Mouse (Mus musculus) CH12.LX (cell line): ENCODE measurements around the gene Ahnak. TPM values are rescaled to one million over a fixed set of nuclear protein-coding genes. Genes with fewer than 3 reads are reported as not detected.

ENCODE experiments used
- DNase-seq: peaks from one replicate; pipeline ENCODE4 v3.0.0-alpha.2; 2013; ENCODE audit errors: extremely low read depth
- H3K27ac ChIP-seq: 2 replicates; pipeline ENCODE4 v1.5.1; 2012; ENCODE audit warnings: low read depth, mild to moderate bottlenecking, control low read depth, moderate library complexity; ENCODE audit not compliant: insufficient read depth
- H3K27me3 ChIP-seq: replicated peaks from 2 replicates; pipeline ENCODE3; 2012; ENCODE audit warnings: inconsistent platforms
- H3K36me3 ChIP-seq, 2 experiments: replicated peaks in 1 of 2; 2 replicates each; pipeline versions ENCODE3 to v1.6.1; 2012; ENCODE audit warnings: inconsistent platforms in 1 of 2, low read length in 1 of 2, mild to moderate bottlenecking in 1 of 2, mixed read lengths in 1 of 2, moderate library complexity in 1 of 2; ENCODE audit not compliant: control insufficient read depth in 1 of 2, insufficient read depth in 1 of 2
- H3K4me1 ChIP-seq, 2 experiments: 2 replicates each; pipeline ENCODE4 v1.6.1; 2012; ENCODE audit warnings: inconsistent platforms in 1 of 2, moderate library complexity in 1 of 2; ENCODE audit not compliant: insufficient read depth in 2 of 2, control insufficient read depth in 1 of 2
- H3K4me2 ChIP-seq: 2 replicates; pipeline ENCODE4 v1.6.1; 2012; ENCODE audit warnings: low read depth, mild to moderate bottlenecking, control low read depth; ENCODE audit not compliant: poor library complexity, insufficient read depth, severe bottlenecking
- H3K4me3 ChIP-seq, 3 experiments: fragments of 150-350 bp in 1 of 3; sonication (generic) in 1 of 3; replicated peaks in 1 of 3; 2 replicates each; pipeline versions ENCODE3 to v1.5.1; 2011 to 2012; ENCODE audit warnings: low read depth in 2 of 3, low read length in 2 of 3, mild to moderate bottlenecking in 2 of 3, moderate library complexity in 2 of 3, control low read depth in 1 of 3, improper control_type of control experiment in 1 of 3, inconsistent platforms in 1 of 3, mixed read lengths in 1 of 3; ENCODE audit not compliant: poor library complexity in 1 of 3
- H3K79me2 ChIP-seq: replicated peaks from 2 replicates; pipeline ENCODE4 v1.6.1; 2012; ENCODE audit warnings: mild to moderate bottlenecking, moderate library complexity; ENCODE audit not compliant: control insufficient read depth, poor library complexity, insufficient read depth, severe bottlenecking; ENCODE audit errors: extremely low read depth
- H3K9ac ChIP-seq: 2 replicates; pipeline ENCODE4 v1.6.1; 2012; ENCODE audit warnings: low read depth, mild to moderate bottlenecking, control low read depth, moderate library complexity; ENCODE audit not compliant: insufficient read depth
- H3K9me3 ChIP-seq: replicated peaks from 2 replicates; pipeline ENCODE3; 2012; ENCODE audit warnings: low read length, inconsistent platforms, mixed read lengths
- BHLHE40 ChIP-seq: IDR thresholded peaks from 2 replicates; pipeline ENCODE4 v1.6.1; 2011; ENCODE audit warnings: mild to moderate bottlenecking, low read depth, low read length, improper control_type of control experiment
- CHD1 ChIP-seq: IDR thresholded peaks from 2 replicates; pipeline ENCODE4 v1.6.1; 2012; ENCODE audit warnings: low read depth, low read length, improper control_type of control experiment, inconsistent platforms
- CTCF ChIP-seq, 2 experiments: IDR thresholded peaks in 1 of 2; conservative IDR thresholded peaks in 1 of 2; 2 replicates each; pipeline ENCODE4 v1.5.1; 2011 to 2012; ENCODE audit warnings: low read depth in 2 of 2, low read length in 2 of 2, improper control_type of control experiment in 1 of 2, inconsistent platforms in 1 of 2, mild to moderate bottlenecking in 1 of 2, moderate library complexity in 1 of 2
- E2F4 ChIP-seq: IDR thresholded peaks from 2 replicates; pipeline ENCODE4 v1.6.1; 2011; ENCODE audit warnings: low read depth, low read length, improper control_type of control experiment; ENCODE audit not compliant: insufficient replicate concordance
- EP300 ChIP-seq: IDR thresholded peaks from 2 replicates; pipeline ENCODE4 v1.6.1; 2011; ENCODE audit warnings: low read length, improper control_type of control experiment
- ETS1 ChIP-seq: conservative IDR thresholded peaks from 2 replicates; pipeline ENCODE4 v1.6.1; 2012; ENCODE audit warnings: low read depth, mild to moderate bottlenecking, inconsistent platforms, low read length, improper control_type of control experiment, moderate library complexity
- HCFC1 ChIP-seq: IDR thresholded peaks from 2 replicates; pipeline ENCODE4 v1.6.1; 2012; ENCODE audit warnings: low read depth, mild to moderate bottlenecking, inconsistent platforms, low read length, improper control_type of control experiment
- IRF4 ChIP-seq: IDR thresholded peaks from 2 replicates; pipeline ENCODE4 v1.6.1; 2014; ENCODE audit warnings: low read depth, mild to moderate bottlenecking, inconsistent platforms, low read length, improper control_type of control experiment
- JUND ChIP-seq: conservative IDR thresholded peaks from 2 replicates; pipeline ENCODE4 v1.6.1; 2011; ENCODE audit warnings: low read depth, low read length, improper control_type of control experiment
- KAT2A ChIP-seq: IDR thresholded peaks from 2 replicates; pipeline ENCODE4 v1.6.1; 2012; ENCODE audit warnings: low read length, improper control_type of control experiment, inconsistent platforms; ENCODE audit not compliant: insufficient replicate concordance
- MAFK ChIP-seq: IDR thresholded peaks from 2 replicates; pipeline ENCODE4 v1.6.1; 2011; ENCODE audit warnings: low read length, improper control_type of control experiment; ENCODE audit not compliant: insufficient replicate concordance
- MAX ChIP-seq: IDR thresholded peaks from 2 replicates; pipeline ENCODE4 v1.6.1; 2011; ENCODE audit warnings: low read length, improper control_type of control experiment
- MAZ ChIP-seq: IDR thresholded peaks from 2 replicates; pipeline ENCODE4 v1.6.1; 2012; ENCODE audit warnings: low read depth, mild to moderate bottlenecking, inconsistent platforms, low read length, improper control_type of control experiment, moderate library complexity
- MEF2A ChIP-seq: IDR thresholded peaks from 2 replicates; pipeline ENCODE4 v1.6.1; 2014; ENCODE audit warnings: low read depth, mild to moderate bottlenecking, inconsistent platforms, low read length, improper control_type of control experiment, borderline replicate concordance
- MYC ChIP-seq: IDR thresholded peaks from 2 replicates; pipeline ENCODE4 v1.6.1; 2011; ENCODE audit warnings: low read depth, mild to moderate bottlenecking, improper control_type of control experiment, low read length
- NRF1 ChIP-seq: IDR thresholded peaks from 2 replicates; pipeline ENCODE4 v1.6.1; 2014; ENCODE audit warnings: low read depth, mild to moderate bottlenecking, inconsistent platforms, low read length, improper control_type of control experiment, moderate library complexity
- PAX5 ChIP-seq: IDR thresholded peaks from 2 replicates; pipeline ENCODE4 v1.6.1; 2012; ENCODE audit warnings: low read length, inconsistent platforms, mixed read lengths
- POLR2A ChIP-seq: IDR thresholded peaks from 2 replicates; pipeline ENCODE4 v1.6.1; 2011; ENCODE audit warnings: low read depth, mild to moderate bottlenecking, improper control_type of control experiment, low read length
- POLR2AphosphoS2 ChIP-seq: IDR thresholded peaks from 2 replicates; pipeline ENCODE4 v1.6.1; 2011; ENCODE audit warnings: low read depth, low read length, improper control_type of control experiment
- RAD21 ChIP-seq: IDR thresholded peaks from 2 replicates; pipeline ENCODE4 v1.6.1; 2011; ENCODE audit warnings: low read depth, mild to moderate bottlenecking, low read length, improper control_type of control experiment, moderate library complexity
- RCOR1 ChIP-seq: conservative IDR thresholded peaks from 2 replicates; pipeline ENCODE4 v1.6.1; 2012; ENCODE audit warnings: low read depth, mild to moderate bottlenecking, inconsistent platforms, low read length, improper control_type of control experiment
- SIN3A ChIP-seq: IDR thresholded peaks from 2 replicates; pipeline ENCODE4 v1.6.1; 2012; ENCODE audit warnings: low read length, improper control_type of control experiment, inconsistent platforms
- SMC3 ChIP-seq: IDR thresholded peaks from 2 replicates; pipeline ENCODE4 v1.6.1; 2011; ENCODE audit warnings: low read depth, low read length, improper control_type of control experiment
- TBP ChIP-seq: conservative IDR thresholded peaks from 2 replicates; pipeline ENCODE4 v1.6.1; 2011; ENCODE audit warnings: low read depth, low read length, improper control_type of control experiment
- TCF12 ChIP-seq: IDR thresholded peaks from 2 replicates; pipeline ENCODE4 v1.6.1; 2014; ENCODE audit warnings: low read depth, mild to moderate bottlenecking, inconsistent platforms, low read length, improper control_type of control experiment
- UBTF ChIP-seq: IDR thresholded peaks from 2 replicates; pipeline ENCODE4 v1.6.1; 2012; ENCODE audit warnings: low read depth, mild to moderate bottlenecking, inconsistent platforms, low read length, improper control_type of control experiment, moderate library complexity
- USF1 ChIP-seq: IDR thresholded peaks from 2 replicates; pipeline ENCODE4 v1.6.1; 2014; ENCODE audit warnings: low read depth, mild to moderate bottlenecking, inconsistent platforms, low read length, improper control_type of control experiment
- USF2 ChIP-seq: conservative IDR thresholded peaks from 2 replicates; pipeline ENCODE4 v1.6.1; 2011; ENCODE audit warnings: low read depth, low read length, improper control_type of control experiment
- ZC3H11A ChIP-seq: IDR thresholded peaks from 2 replicates; pipeline ENCODE4 v1.6.1; 2012; ENCODE audit warnings: low read depth, mild to moderate bottlenecking, inconsistent platforms, low read length, improper control_type of control experiment
- ZKSCAN1 ChIP-seq: IDR thresholded peaks from 2 replicates; pipeline ENCODE4 v1.6.1; 2012; ENCODE audit warnings: low read depth, inconsistent platforms, low read length, improper control_type of control experiment, borderline replicate concordance
- ZMIZ1 ChIP-seq: IDR thresholded peaks from 2 replicates; pipeline ENCODE4 v1.6.1; 2012; ENCODE audit warnings: low read depth, mild to moderate bottlenecking, inconsistent platforms, low read length, improper control_type of control experiment
- ZNF384 ChIP-seq: IDR thresholded peaks from 2 replicates; pipeline ENCODE4 v1.6.1; 2012; ENCODE audit warnings: low read depth, low read length, improper control_type of control experiment, inconsistent platforms
- dilution Hi-C: fragments of 300-500 bp; cut with MboI; formaldehyde crosslinking; loops from 2 replicates; pipeline ENCODE4 v1.14.3; 2020; ENCODE audit warnings: low sequenced_read_pairs; ENCODE audit not compliant: extremely low pct_unique_long_range_greater_than_20kb, extremely low pct_ligation_motif_present
- in situ Hi-C: fragments of 300-500 bp; cut with MboI; formaldehyde crosslinking; loops from 3 replicates; pipeline ENCODE4 v1.14.3; 2019; ENCODE audit warnings: low sequenced_read_pairs, low pct_ligation_motif_present, low pct_unique_long_range_greater_than_20kb, mixed read lengths
- polyA plus RNA-seq: library from polyadenylated mRNA; unstranded; fragments of >175 nt; gene quantifications from 2 replicates; pipeline ENCODE4 v1.2.1, GENCODE M21; 2012; ENCODE audit warnings: low read depth; ENCODE audit not compliant: insufficient read length
- total RNA-seq, 2 experiments: library from RNA; depleted of rRNA; stranded (reverse); fragments of 300-350 nt in 1 of 2; fragments of >200 nt in 1 of 2; gene quantifications; 2 replicates each; pipeline ENCODE4 v1.2.3; 2012 to 2014

The Ahnak gene
- total and polyA plus RNA-seq, 3 experiments = 1.7 to 21.7 (median 1.8) TPM

DNA sequence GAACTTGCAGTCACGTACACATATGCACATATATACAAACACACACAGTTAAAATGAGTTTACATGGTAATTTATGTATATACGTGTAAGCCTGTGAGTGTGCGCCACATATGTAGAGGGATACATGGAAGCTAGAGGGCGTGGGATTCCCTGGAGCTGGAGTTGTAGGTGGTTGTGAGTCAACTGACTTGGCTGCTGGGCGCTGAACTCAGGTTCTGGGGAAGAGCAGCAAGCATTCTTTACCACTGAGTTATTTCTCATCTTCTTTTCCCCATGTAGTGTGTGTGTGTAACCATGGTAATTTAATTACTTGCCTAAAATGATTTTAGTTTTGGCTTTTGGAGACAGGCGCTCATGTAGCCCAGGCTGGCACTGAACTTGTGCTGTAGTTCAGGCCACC is 7.5 kb downstream of the Ahnak start:
- Histone ChIP-seq H3K36me3 (peaks cover 13 to 19% of the 10 kb centered on the region in 2 experiments), H3K27ac (peak overlapping the region; percentile 88), H3K4me2 (peak overlapping the region; percentile 45), H3K27me3 (no peaks in the 10 kb centered on the region), H3K4me1 (peaks cover 34 to 77% of the 10 kb centered on the region in 2 experiments), H3K9ac (peak overlapping the region; percentile 46; the same call in 1 of the 2 replicates), H3K4me3 (peak overlapping the region in 1 of 3 experiments; percentile 5), H3K79me2 (peaks cover 62% of the 10 kb centered on the region), H3K9me3 (no peaks in the 10 kb centered on the region)
- in situ Hi-C loops = loop anchor here (10.0 kb wide), 1 partner anchor 58 kb away; no protein-coding TSS in a partner anchor
- 0 out of 2 replicates have a peak, but pooled peaks have one; percentile 24 for TF ChIP-seq SIN3A
- TF ChIP-seq BHLHE40 = no peak
- DNase-seq = no peak
- dilution Hi-C loops = no loop called here

DNA sequence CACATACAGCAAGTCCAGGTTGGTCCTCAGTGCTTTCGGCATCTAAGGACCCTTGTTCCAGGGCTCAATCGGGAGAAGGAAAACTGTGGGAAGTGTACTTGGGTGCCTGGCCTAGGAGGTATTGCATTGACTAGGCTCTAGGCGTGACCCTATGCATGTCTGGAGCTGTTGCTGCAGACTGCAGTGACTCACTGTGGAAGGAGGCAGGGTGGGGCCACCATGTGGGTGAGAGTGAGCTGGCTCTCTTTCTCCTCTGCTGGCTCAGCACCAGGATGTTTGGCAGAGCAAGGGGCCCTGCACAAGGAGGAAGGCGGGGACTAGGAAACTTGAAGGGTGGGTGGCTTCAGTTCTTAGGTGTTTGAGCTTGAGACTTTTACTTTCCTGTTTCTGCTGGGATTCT is 8.5 kb downstream of the Ahnak start:
- H3K27ac ChIP-seq = peak overlapping the region; percentile 88
- peak overlapping the region; percentile 46 for H3K9ac ChIP-seq
- peaks cover 62% of the 10 kb centered on the region for H3K79me2 ChIP-seq
- H3K36me3 ChIP-seq = peaks cover 22 to 28% of the 10 kb centered on the region in 2 experiments
- in situ Hi-C loops = loop anchor here (10.0 kb wide), 1 partner anchor 57 kb away; no protein-coding TSS in a partner anchor
- DNase-seq = peak; percentile 80
- H3K4me3 ChIP-seq = peak overlapping the region in 1 of 3 experiments; percentile 15
- dilution Hi-C loops = no loop called here
- peak overlapping the region; percentile 45 for H3K4me2 ChIP-seq
- no peaks in the 10 kb centered on the region for H3K9me3 ChIP-seq
- no peaks in the 10 kb centered on the region for H3K27me3 ChIP-seq
- H3K4me1 ChIP-seq = peaks cover 26 to 67% of the 10 kb centered on the region in 2 experiments
- TF ChIP-seq USF1 (no peak), POLR2A (peak; percentile 53; the same call in 1 of the 2 replicates), IRF4 (peak; percentile 60), POLR2AphosphoS2 (no peak), MAX (peak; percentile 78; the same call in 1 of the 2 replicates), UBTF (no peak), ZNF384 (no peak), RCOR1 (no peak), KAT2A (no peak), EP300 (no peak), MAZ (peak; percentile 88), MEF2A (no peak; the same call in none of the 2 replicates), ZC3H11A (no peak), TBP (no peak), USF2 (no peak), E2F4 (no peak), NRF1 (no peak), TCF12 (peak; percentile 66), ZMIZ1 (0 out of 2 replicates have a peak, but pooled peaks have one; percentile 37), ETS1 (peak; percentile 67), RAD21 (no peak; the same call in 1 of the 2 replicates), PAX5 (no peak), CTCF (conservative IDR thresholded peaks at IDR 0.05 in 1 of 2, IDR thresholded peaks at IDR 0.05 in 1 of 2; ENCODE audit: low read depth in 2 of 2, low read length in 2 of 2) (0 out of 4 replicates have a peak, but pooled peaks of 1 of the 2 experiments have one; percentile 23), CHD1 (no peak), JUND (no peak), ZKSCAN1 (no peak), HCFC1 (no peak; the same call in 1 of the 2 replicates), BHLHE40 (0 out of 2 replicates have a peak, but pooled peaks have one; percentile 51), MAFK (peak; percentile 88), MYC (peak; percentile 80; the same call in 1 of the 2 replicates), SMC3 (peak; percentile 45)
